Mouse (Mus musculus) liver, adult 10 weeks (tissue): ENCODE measurements around the gene Gm8212. TPM values are rescaled to one million over a fixed set of nuclear protein-coding genes. Genes with fewer than 3 reads are reported as not detected.

Experiments used
- polyA plus RNA-seq: library from polyadenylated mRNA; stranded (reverse); fragments of 350-450 nt; fragmentation: Illumina TruSeq; extraction: RNeasy Lipid Tissue Mini Kit (QIAGEN cat#74804); gene quantifications from one replicate; pipeline ENCODE4 v1.2.3, GENCODE M21; 2014; ENCODE audit warnings: low read depth, low replicate concordance

Gene Gm8212
- not detected for polyA plus RNA-seq

GRCm38 (mm10) chr14:44197361-44197760 is at the start of gene Gm8212:
Gene Gm8212, plus strand, starts transcription at chr14:44197661.

GRCm38 (mm10) chr14:44213154-44213553 is 15.7 kb downstream of the Gm8212 start, which contains the start of gene 4930503E14Rik:
Gene 4930503E14Rik, minus strand, starts transcription at chr14:44213254.

Other genes starting within 250 kb of the Gm8212 start
- gene Ang5, start 240.6 kb upstream of the Gm8212 start, polyA plus RNA-seq: not detected
- gene Ang6, start 195.4 kb upstream of the Gm8212 start, polyA plus RNA-seq: not detected
- gene Ear2, start 95.0 kb upstream of the Gm8212 start, polyA plus RNA-seq: 11.1 TPM
- gene Gm3327, start 73.8 kb upstream of the Gm8212 start, polyA plus RNA-seq: not detected
- gene 4930503E14Rik, start 15.6 kb downstream of the Gm8212 start, polyA plus RNA-seq: not detected
- not detected for gene Gm8220, start 87.9 kb downstream of the Gm8212 start, polyA plus RNA-seq
- not detected for gene Gm5930, start 140.9 kb downstream of the Gm8212 start, polyA plus RNA-seq
- gene Gm8229, start 167.7 kb downstream of the Gm8212 start, polyA plus RNA-seq: not detected
- gene Gm3371, start 213.0 kb downstream of the Gm8212 start, polyA plus RNA-seq: not detected
- not detected for gene Gm8232, start 236.0 kb downstream of the Gm8212 start, polyA plus RNA-seq